Mouse (Mus musculus): ENCODE measurements around the gene Gpc6. TPM values are rescaled to one million over a fixed set of nuclear protein-coding genes. Genes with fewer than 3 reads are reported as not detected.

Gene Gpc6
- 42.5 and 51.2 TPM in 2 replicates for polyA plus RNA-seq (2014; fragmentation: Nextera tagmentation; extraction: Ambion mirVana)

GRCm38 (mm10) chr14:116924876-116925601 is at the start of gene Gpc6:
Gene Gpc6, plus strand, starts transcription at chr14:116925315.
- ATAC-seq (ENCODE audit: low read depth) (peak; percentile 82), DNase-seq (ENCODE audit: low spot score) (peak; percentile 96)
- Histone ChIP-seq H3K27ac (replicated peaks; ENCODE audit: low read depth, low read length) (peak within 1 kb of the TSS; percentile 98), H3K36me3 (ENCODE audit: control insufficient read depth, insufficient read depth, low read length) (no peaks in the 10 kb centered on the region), H3K9ac (ENCODE audit: low read depth, low read length) (peak within 1 kb of the TSS; percentile 90), H3K27me3 (replicated peaks; ENCODE audit: control insufficient read depth, insufficient read depth, low read length) (no peaks in the 10 kb centered on the region), H3K4me2 (ENCODE audit: low read depth, low read length) (peak within 1 kb of the TSS; percentile 72), H3K4me1 (ENCODE audit: control insufficient read depth, insufficient read depth, low read length) (peaks cover 20% of the 10 kb centered on the region), H3K4me3 (ENCODE audit: low read depth, low read length) (peak within 1 kb of the TSS; percentile 90), H3K9me3 (ENCODE audit: control insufficient read depth, low read length) (no peaks in the 10 kb centered on the region)
- WGBS: under 1% methylated on average over 38 of the region's 38 CpGs

GRCm38 (mm10) chr14:116882480-116883044 is 42.6 kb upstream of the Gpc6 start:
- Histone ChIP-seq H3K27me3 (replicated peaks; ENCODE audit: control insufficient read depth, insufficient read depth, low read length) (no peaks in the 10 kb centered on the region), H3K4me1 (ENCODE audit: control insufficient read depth, insufficient read depth, low read length) (no peaks in the 10 kb centered on the region), H3K9me3 (ENCODE audit: control insufficient read depth, low read length) (no peaks in the 10 kb centered on the region), H3K9ac (ENCODE audit: low read depth, low read length) (no peak overlapping the region), H3K36me3 (ENCODE audit: control insufficient read depth, insufficient read depth, low read length) (no peaks in the 10 kb centered on the region), H3K4me2 (ENCODE audit: low read depth, low read length) (no peak overlapping the region), H3K27ac (replicated peaks; ENCODE audit: low read depth, low read length) (no peak overlapping the region), H3K4me3 (ENCODE audit: low read depth, low read length) (no peak overlapping the region)
- DNase-seq (ENCODE audit: low spot score) (peak; percentile 3), ATAC-seq (ENCODE audit: low read depth) (peak; percentile 33; the same call in 1 of the 2 replicates)
- WGBS: 69% methylated on average over 7 of the region's 7 CpGs

GRCm38 (mm10) chr14:116894316-116894715 is 30.8 kb upstream of the Gpc6 start:
- H3K27me3 ChIP-seq (replicated peaks; ENCODE audit: control insufficient read depth, insufficient read depth, low read length): no peaks in the 10 kb centered on the region
- no peaks in the 10 kb centered on the region for H3K9me3 ChIP-seq (ENCODE audit: control insufficient read depth, low read length)
- WGBS: 70% methylated on average over 3 of the region's 3 CpGs
- no peak overlapping the region for H3K27ac ChIP-seq (replicated peaks; ENCODE audit: low read depth, low read length)
- H3K9ac ChIP-seq (ENCODE audit: low read depth, low read length): no peak overlapping the region
- H3K4me2 ChIP-seq (ENCODE audit: low read depth, low read length): no peak overlapping the region
- ATAC-seq (ENCODE audit: low read depth): no peak
- H3K36me3 ChIP-seq (ENCODE audit: control insufficient read depth, insufficient read depth, low read length): no peaks in the 10 kb centered on the region
- no peak for DNase-seq (ENCODE audit: low spot score)
- no peaks in the 10 kb centered on the region for H3K4me1 ChIP-seq (ENCODE audit: control insufficient read depth, insufficient read depth, low read length)
- H3K4me3 ChIP-seq (ENCODE audit: low read depth, low read length): no peak overlapping the region

- 41% methylated on average over 1 of the region's 1 CpGs for WGBS
- H3K27ac ChIP-seq (replicated peaks; ENCODE audit: low read depth, low read length): no peak overlapping the region
- no peaks in the 10 kb centered on the region for H3K36me3 ChIP-seq (ENCODE audit: control insufficient read depth, insufficient read depth, low read length)
- no peaks in the 10 kb centered on the region for H3K9me3 ChIP-seq (ENCODE audit: control insufficient read depth, low read length)
- DNase-seq (ENCODE audit: low spot score) (no peak), ATAC-seq (ENCODE audit: low read depth) (no peak)
- H3K9ac ChIP-seq (ENCODE audit: low read depth, low read length): no peak overlapping the region
- no peak overlapping the region for H3K4me3 ChIP-seq (ENCODE audit: low read depth, low read length)
- H3K4me2 ChIP-seq (ENCODE audit: low read depth, low read length): no peak overlapping the region
- H3K4me1 ChIP-seq (ENCODE audit: control insufficient read depth, insufficient read depth, low read length): no peaks in the 10 kb centered on the region
- no peaks in the 10 kb centered on the region for H3K27me3 ChIP-seq (replicated peaks; ENCODE audit: control insufficient read depth, insufficient read depth, low read length)
Observed at GRCm38 (mm10) chr14:116897971-116898370, 27.1 kb upstream of the Gpc6 start.

- no peak overlapping the region for H3K27ac ChIP-seq (replicated peaks; ENCODE audit: low read depth, low read length)
- DNase-seq (ENCODE audit: low spot score) (no peak), ATAC-seq (ENCODE audit: low read depth) (no peak)
- no peaks in the 10 kb centered on the region for H3K4me1 ChIP-seq (ENCODE audit: control insufficient read depth, insufficient read depth, low read length)
- 0 out of 2 replicates have a peak, but pooled peaks cover 3% of the 10 kb centered on the region for H3K9me3 ChIP-seq (ENCODE audit: control insufficient read depth, low read length)
- H3K4me2 ChIP-seq (ENCODE audit: low read depth, low read length): no peak overlapping the region
- WGBS: 75% methylated on average over 1 of the region's 1 CpGs
- H3K9ac ChIP-seq (ENCODE audit: low read depth, low read length): no peak overlapping the region
- no peaks in the 10 kb centered on the region for H3K27me3 ChIP-seq (replicated peaks; ENCODE audit: control insufficient read depth, insufficient read depth, low read length)
- no peak overlapping the region for H3K4me3 ChIP-seq (ENCODE audit: low read depth, low read length)
- H3K36me3 ChIP-seq (ENCODE audit: control insufficient read depth, insufficient read depth, low read length): no peaks in the 10 kb centered on the region
Observed at GRCm38 (mm10) chr14:116911768-116912167, 13.3 kb upstream of the Gpc6 start.

GRCm38 (mm10) chr14:116916874-116917273 is 8.2 kb upstream of the Gpc6 start:
- H3K27me3 ChIP-seq (replicated peaks; ENCODE audit: control insufficient read depth, insufficient read depth, low read length): no peaks in the 10 kb centered on the region
- no peak overlapping the region; the same call in 1 of the 2 replicates for H3K27ac ChIP-seq (replicated peaks; ENCODE audit: low read depth, low read length)
- DNase-seq (ENCODE audit: low spot score) (peak; percentile 50), ATAC-seq (ENCODE audit: low read depth) (peak; percentile 62; the same call in 1 of the 2 replicates)
- H3K4me3 ChIP-seq (ENCODE audit: low read depth, low read length): no peak overlapping the region
- no peak overlapping the region for H3K9ac ChIP-seq (ENCODE audit: low read depth, low read length)
- H3K36me3 ChIP-seq (ENCODE audit: control insufficient read depth, insufficient read depth, low read length): no peaks in the 10 kb centered on the region
- no peaks in the 10 kb centered on the region for H3K9me3 ChIP-seq (ENCODE audit: control insufficient read depth, low read length)
- 24% methylated on average over 6 of the region's 6 CpGs for WGBS
- H3K4me1 ChIP-seq (ENCODE audit: control insufficient read depth, insufficient read depth, low read length): no peaks in the 10 kb centered on the region
- H3K4me2 ChIP-seq (ENCODE audit: low read depth, low read length): peak overlapping the region; percentile 34

- Histone ChIP-seq H3K4me2 (ENCODE audit: low read depth, low read length) (peak overlapping the region; percentile 72), H3K27me3 (replicated peaks; ENCODE audit: control insufficient read depth, insufficient read depth, low read length) (no peaks in the 10 kb centered on the region), H3K4me1 (ENCODE audit: control insufficient read depth, insufficient read depth, low read length) (peaks cover 20% of the 10 kb centered on the region), H3K36me3 (ENCODE audit: control insufficient read depth, insufficient read depth, low read length) (no peaks in the 10 kb centered on the region), H3K27ac (replicated peaks; ENCODE audit: low read depth, low read length) (no peak overlapping the region; the same call in 1 of the 2 replicates), H3K9me3 (ENCODE audit: control insufficient read depth, low read length) (no peaks in the 10 kb centered on the region), H3K9ac (ENCODE audit: low read depth, low read length) (0 out of 2 replicates have a peak overlapping the region, but pooled peaks have one; percentile 11), H3K4me3 (ENCODE audit: low read depth, low read length) (no peak overlapping the region)
- ATAC-seq (ENCODE audit: low read depth) (no peak), DNase-seq (ENCODE audit: low spot score) (no peak)
- WGBS: 23% methylated on average over 2 of the region's 2 CpGs
Observed at GRCm38 (mm10) chr14:116924266-116924665, 849 bp upstream of the Gpc6 start.

GRCm38 (mm10) chr14:116925691-116926403 is 732 bp downstream of the Gpc6 start:
- WGBS: under 1% methylated on average over 38 of the region's 58 CpGs
- peak; percentile 57 for DNase-seq (ENCODE audit: low spot score)
- peak; percentile 41 for ATAC-seq (ENCODE audit: low read depth)
- Histone ChIP-seq H3K9ac (ENCODE audit: low read depth, low read length) (peak overlapping the region; percentile 90), H3K4me1 (ENCODE audit: control insufficient read depth, insufficient read depth, low read length) (peaks cover 20% of the 10 kb centered on the region), H3K36me3 (ENCODE audit: control insufficient read depth, insufficient read depth, low read length) (no peaks in the 10 kb centered on the region), H3K4me2 (ENCODE audit: low read depth, low read length) (peak overlapping the region; percentile 72), H3K4me3 (ENCODE audit: low read depth, low read length) (peak overlapping the region; percentile 90), H3K9me3 (ENCODE audit: control insufficient read depth, low read length) (no peaks in the 10 kb centered on the region), H3K27me3 (replicated peaks; ENCODE audit: control insufficient read depth, insufficient read depth, low read length) (no peaks in the 10 kb centered on the region), H3K27ac (replicated peaks; ENCODE audit: low read depth, low read length) (peak overlapping the region; percentile 98)

Measured in embryonic facial prominence, embryonic 14.5 days (tissue).